Mouse (Mus musculus): ENCODE results near the gene Lsm14a. TPM values are rescaled to one million over a fixed set of nuclear protein-coding genes. Genes with fewer than 3 reads are reported as not detected.
A peak's percentile ranks its signal among the peaks of the same experiment; 100 is the strongest.

The Lsm14a gene
- total RNA-seq, 2 experiments from 2014 or later, result 89.5 to 89.6 TPM

DNA sequence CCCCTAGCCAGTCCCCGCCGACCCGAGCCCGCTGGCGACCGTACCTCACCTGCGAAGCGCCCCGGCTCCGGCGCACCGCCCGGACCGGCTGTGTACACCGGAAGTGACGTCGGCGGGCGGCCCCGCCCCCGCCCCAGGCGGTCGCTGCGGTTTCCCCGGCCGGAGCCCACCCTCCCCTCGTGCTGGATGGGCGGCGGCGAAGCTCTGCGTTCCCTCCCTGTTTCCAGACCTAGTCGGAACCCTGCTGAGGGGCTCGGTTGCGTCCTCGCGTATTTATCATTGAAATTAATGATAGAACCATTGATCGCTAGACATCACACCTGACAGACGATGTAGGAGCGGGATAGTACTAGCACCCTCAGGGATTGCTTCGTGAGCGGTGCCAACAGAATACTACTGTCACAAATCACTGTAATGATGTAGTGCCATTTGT is 79.7 kb downstream of the Lsm14a start, which contains the start of gene 4931406P16Rik:
4931406P16Rik (minus strand) TSS at position 109 of the 433 bp plus-strand sequence.
- DNase-seq (ENCODE audit: low spot score), result peak; percentile 80

DNA sequence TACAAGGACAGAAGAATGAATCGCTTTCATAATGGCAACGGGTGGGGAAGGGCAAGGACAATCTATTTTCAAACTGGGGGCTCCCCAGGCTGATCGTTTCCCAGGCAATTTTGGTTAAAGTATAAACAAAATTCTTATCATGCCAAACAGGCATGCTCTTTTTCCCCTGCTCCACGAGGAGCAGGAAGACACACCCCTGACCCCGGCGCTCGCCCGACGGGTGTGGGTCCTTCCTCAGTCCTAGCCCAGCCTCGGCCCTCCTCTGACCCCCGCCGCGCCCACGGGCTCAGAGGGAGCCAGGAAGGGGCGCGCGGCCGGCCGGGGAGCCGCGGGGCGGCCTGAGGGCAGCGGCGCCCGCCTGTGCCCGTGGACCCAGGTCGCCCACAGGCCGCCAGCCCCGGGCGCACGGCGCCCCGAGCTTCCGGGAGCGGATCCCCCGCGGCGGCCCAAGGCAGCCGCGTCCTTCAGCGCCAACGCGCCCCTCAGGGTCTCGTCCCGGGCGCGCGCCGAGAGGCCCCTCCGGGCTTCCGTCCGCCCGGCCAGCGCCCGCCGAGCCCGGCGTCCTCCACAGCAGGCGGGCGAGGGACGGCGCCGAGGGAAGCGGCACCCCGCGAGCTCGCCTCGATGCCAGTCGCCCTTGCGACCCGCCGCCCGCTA is 80.2 kb downstream of the Lsm14a start:
- peak; percentile 54 for DNase-seq (ENCODE audit: low spot score)

DNA sequence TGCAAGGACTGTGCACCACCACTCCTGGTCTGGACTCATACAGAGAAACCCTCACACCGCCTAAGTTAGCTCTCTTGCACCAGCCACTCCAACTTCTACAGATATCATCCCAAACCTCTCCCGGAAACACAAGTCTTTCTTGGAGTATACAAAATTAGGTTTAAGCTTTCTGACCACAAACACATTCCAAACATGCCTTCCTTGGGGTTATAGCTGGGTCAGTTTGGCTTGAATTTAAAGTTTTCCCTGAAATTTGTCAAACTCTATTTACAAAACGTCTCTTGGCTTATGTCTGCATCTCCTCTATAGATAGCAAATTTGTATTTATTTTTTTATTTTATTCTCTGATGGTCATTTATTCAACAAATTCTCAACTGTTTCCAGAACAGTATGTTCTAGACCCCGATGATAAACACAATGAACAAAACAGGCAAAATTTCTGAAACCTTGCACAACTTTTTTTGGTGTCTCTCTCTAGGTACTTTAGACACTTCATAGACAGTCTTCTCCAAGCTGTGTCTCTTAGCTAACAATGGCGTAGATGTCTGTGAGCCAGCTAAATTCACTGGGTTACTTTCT is 83.8 kb downstream of the Lsm14a start:
- no peak for DNase-seq (ENCODE audit: low spot score)

DNA sequence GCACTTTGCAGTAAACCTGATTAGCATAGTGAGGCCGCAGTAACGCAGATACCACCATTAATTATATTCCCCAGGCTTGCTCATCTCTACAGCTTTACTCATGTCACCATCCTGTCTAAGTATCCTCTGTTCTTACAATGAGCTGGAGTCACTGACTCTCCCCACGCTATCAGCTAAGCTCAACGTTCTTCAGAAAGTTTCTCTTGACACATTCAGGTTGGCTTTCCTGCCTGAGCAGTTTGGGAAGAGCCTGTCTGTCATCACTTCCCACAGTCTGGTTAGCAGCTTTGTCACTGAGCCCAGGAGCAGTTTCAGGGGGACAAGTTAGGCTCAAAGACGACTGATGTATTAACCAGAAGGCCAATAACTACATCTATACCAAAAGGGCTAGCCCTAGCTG is 84.5 kb downstream of the Lsm14a start:
- no peak for DNase-seq (ENCODE audit: low spot score)

DNA sequence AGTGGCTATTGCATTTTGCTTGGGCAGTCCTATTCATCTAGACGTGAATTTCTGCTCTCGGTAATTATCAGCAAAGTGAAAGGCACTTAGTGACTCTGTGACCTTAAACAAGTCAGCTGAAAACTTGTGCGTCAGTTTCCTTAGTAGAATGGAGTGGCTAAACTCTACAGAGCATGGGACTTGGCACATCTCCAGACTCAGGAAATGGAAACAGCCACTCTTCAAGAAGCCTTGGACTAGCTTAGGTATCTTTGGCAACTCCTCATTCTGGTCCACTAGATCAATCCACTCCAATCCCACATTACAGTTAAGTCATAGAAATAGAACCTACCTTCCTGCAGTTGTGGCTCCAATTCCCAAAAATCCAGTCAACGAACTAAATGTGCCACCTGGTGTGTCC is 87.7 kb downstream of the Lsm14a start:
- DNase-seq (ENCODE audit: low spot score), result peak; percentile 68

DNA sequence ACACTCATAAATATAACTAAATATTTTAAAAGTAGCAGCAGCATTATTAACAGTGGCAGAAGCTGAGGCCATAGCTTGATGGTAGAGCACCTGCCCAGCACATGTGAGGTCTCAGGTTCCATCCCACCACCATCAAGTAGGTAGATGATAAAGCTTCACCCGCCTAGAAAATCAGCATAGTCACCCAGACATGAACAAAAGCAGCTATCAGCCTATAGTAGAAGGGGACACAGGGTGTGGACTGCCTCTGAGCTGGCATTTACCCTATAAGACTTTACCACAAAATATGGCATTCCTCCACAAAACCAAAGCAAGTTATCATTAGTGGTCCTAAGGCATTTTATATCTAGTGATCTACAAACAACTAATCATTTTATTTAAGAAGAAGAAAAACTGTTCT is 90.5 kb downstream of the Lsm14a start:
- no peak for DNase-seq (ENCODE audit: low spot score)

DNA sequence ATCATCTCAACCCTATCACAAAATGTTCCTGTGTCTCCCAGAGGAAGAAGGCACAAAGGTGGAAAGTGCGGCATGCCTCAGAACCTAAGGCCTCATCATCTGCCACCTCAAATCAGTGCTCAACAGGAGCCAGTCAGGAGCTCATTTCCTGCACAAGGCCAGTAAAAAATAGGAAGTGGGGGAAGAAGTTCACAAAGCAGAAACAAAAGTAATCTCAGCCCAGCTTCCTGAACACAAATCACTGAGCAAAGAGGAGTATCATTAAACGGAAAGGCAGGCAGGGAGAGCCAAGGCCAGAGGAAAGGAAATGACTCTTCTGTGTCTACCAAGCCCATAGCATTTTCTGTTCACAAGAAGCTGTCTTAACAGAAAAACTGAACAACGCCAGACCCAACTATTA is 91.2 kb downstream of the Lsm14a start:
- DNase-seq (ENCODE audit: low spot score), result no peak

DNA sequence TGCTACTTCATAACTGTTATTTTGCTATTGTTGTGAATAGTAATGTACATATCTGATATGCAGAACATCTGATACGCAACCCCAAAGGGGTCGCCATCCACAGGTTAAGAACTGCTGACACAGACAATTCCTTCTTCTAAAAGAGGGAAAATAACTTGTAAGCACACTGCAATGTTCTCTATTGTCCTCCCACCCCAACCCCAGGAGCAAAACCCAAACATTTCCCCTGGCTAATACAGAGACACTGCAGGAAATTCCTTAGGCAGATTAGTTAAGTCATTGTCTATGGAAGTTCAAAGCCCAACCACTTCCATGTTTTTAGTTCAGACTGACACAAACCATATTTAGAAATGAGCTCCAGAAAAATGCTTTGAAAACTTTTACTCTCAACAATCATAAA is 94.3 kb downstream of the Lsm14a start:
- DNase-seq (ENCODE audit: low spot score), result no peak

DNA sequence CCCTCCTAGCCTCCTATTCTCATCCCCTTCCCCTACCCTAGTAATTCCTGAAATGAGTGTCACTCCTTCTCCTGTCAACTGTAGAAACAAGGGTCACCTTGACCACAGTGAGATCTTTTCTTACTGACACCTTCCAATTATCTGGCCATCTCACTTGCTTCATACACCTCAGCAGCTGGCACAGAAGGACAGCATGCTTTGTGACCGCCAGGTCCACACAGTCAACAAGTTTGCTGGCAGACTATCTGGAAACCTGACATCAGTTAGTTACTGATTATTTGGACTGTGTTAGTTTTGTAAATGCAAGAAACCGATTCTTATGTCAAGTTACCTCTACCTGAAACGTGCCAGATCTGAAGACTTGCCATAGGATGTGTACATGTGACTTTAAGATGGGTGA is 97.0 kb downstream of the Lsm14a start:
- DNase-seq (ENCODE audit: low spot score), result no peak

Other genes with a start within 250 kb of the Lsm14a start
- 10 to 100 TPM; 32.8 to 37.1 TPM for gene Uba2, start 223.7 kb downstream of the Lsm14a start, total RNA-seq (2021)
- 10 to 100 TPM; 13.7 to 15.0 TPM for gene Pdcd2l, start 196.7 kb downstream of the Lsm14a start, total RNA-seq (2021)
- gene Gpi1, start 163.0 kb downstream of the Lsm14a start, total RNA-seq (2021), result 100 to 1,000 TPM; 946 to 968 TPM
- not detected for gene Gm6096, start 142.3 kb downstream of the Lsm14a start, total RNA-seq (2021)
- 10 to 100 TPM; 40.5 to 64.1 TPM for gene 4931406P16Rik, start 79.8 kb downstream of the Lsm14a start, total RNA-seq (2021)